Comparison of ENCODE assay signal across 15 mouse cellular contexts in the genomic region with DNA sequence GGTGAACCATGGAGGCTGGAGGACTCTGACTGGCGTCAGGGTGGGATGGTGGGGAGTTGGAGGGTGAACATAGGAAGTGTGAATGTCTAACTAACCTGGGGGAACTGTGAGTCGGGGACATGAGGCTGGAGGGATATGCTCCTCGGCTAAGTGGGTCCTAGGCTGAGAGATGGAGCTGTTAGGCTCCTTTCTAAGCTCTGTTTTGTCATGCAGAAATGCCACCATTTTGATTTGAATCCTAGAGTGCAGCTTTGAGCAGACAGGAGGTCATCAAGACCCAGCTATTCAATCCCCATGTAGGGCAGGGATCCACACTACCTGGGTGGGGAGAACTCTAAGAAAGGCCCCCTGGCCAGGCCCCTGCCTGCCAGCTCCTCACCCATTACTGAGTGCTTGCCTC.
DNase-seq lines count a peak whose midpoint lies in the region; ATAC-seq and TF ChIP-seq lines count a peak whose summit lies in the region.
"Had no signal": no experiment of that assay in that cellular context is flagged by ENCODE, and none has a peak within 500 bp of the region (broad histone marks: within the 10 kb centered on the region; RNA-seq: fewer than 3 reads in every experiment).

No protein-coding gene starts in this region.

- no peaks in the 10 kb centered on the region for H3K9me3 ChIP-seq in hindbrain, embryonic 11.5 days (ENCODE audit: control insufficient read depth, low read length)
- no peaks in the 10 kb centered on the region for H3K9me3 ChIP-seq in neural tube, embryonic 12.5 days
- H3K9me3 ChIP-seq: embryonic facial prominence, embryonic 12.5 days; heart, embryonic 10.5 days; limb, embryonic 10.5 days; liver, embryonic 13.5 days had no signal

- no peak for ATAC-seq in hindbrain, embryonic 11.5 days (ENCODE audit: low FRiP score)
- no peak for ATAC-seq in neural tube, embryonic 12.5 days (ENCODE audit: low FRiP score, low read depth)

- no peak overlapping the region for H3K9ac ChIP-seq in hindbrain, embryonic 11.5 days (ENCODE audit: low read depth, low read length)
- H3K9ac ChIP-seq in neural tube, embryonic 12.5 days: peak overlapping the region; percentile 17; the same call in 1 of the 2 replicates
- H3K9ac ChIP-seq: embryonic facial prominence, embryonic 12.5 days; liver, embryonic 13.5 days had no signal

- no peak for TF ChIP-seq CTCF in layer of hippocampus, adult 2 months (conservative IDR thresholded peaks at IDR 0.05)

- no peak overlapping the region for H3K4me3 ChIP-seq in layer of hippocampus, adult 2 months
- H3K4me3 ChIP-seq in hindbrain, embryonic 11.5 days (ENCODE audit: low read depth, low read length): no peak overlapping the region
- no peak overlapping the region for H3K4me3 ChIP-seq in neural tube, embryonic 12.5 days
- H3K4me3 ChIP-seq: embryonic facial prominence, embryonic 12.5 days; heart, embryonic 10.5 days; limb, embryonic 10.5 days; liver, embryonic 13.5 days had no signal

- no peaks in the 10 kb centered on the region for H3K27me3 ChIP-seq in hindbrain, embryonic 11.5 days (ENCODE audit: control insufficient read depth, insufficient read depth, low read length)
- no peaks in the 10 kb centered on the region for H3K27me3 ChIP-seq in neural tube, embryonic 12.5 days (replicated peaks)

- no peak overlapping the region for H3K4me2 ChIP-seq in hindbrain, embryonic 11.5 days (replicated peaks; ENCODE audit: low read depth, low read length)
- H3K4me2 ChIP-seq in neural tube, embryonic 12.5 days (replicated peaks): no peak overlapping the region
- H3K4me2 ChIP-seq: embryonic facial prominence, embryonic 12.5 days; liver, embryonic 13.5 days had no signal

- no peaks in the 10 kb centered on the region for H3K36me3 ChIP-seq in hindbrain, embryonic 11.5 days (ENCODE audit: control insufficient read depth, insufficient read depth, low read length)
- no peaks in the 10 kb centered on the region for H3K36me3 ChIP-seq in neural tube, embryonic 12.5 days
- H3K36me3 ChIP-seq: embryonic facial prominence, embryonic 12.5 days; heart, embryonic 10.5 days; limb, embryonic 10.5 days; liver, embryonic 13.5 days had no signal

- WGBS in hindbrain, embryonic 11.5 days: 47% methylated on average over 3 of the region's 3 CpGs
- 57% methylated on average over 3 of the region's 3 CpGs for WGBS in neural tube, embryonic 12.5 days

- peak overlapping the region; percentile 46; the same call in 1 of the 2 replicates for H3K27ac ChIP-seq in layer of hippocampus, adult 2 months
- peak overlapping the region; percentile 33; the same call in 1 of the 2 replicates for H3K27ac ChIP-seq in hindbrain, embryonic 11.5 days (ENCODE audit: low read depth, low read length)
- H3K27ac ChIP-seq in neural tube, embryonic 12.5 days: 0 out of 2 replicates have a peak overlapping the region, but pooled peaks have one; percentile 37
- H3K27ac ChIP-seq: embryonic facial prominence, embryonic 12.5 days; heart, embryonic 10.5 days; limb, embryonic 10.5 days; liver, embryonic 13.5 days had no signal

- no peak for DNase-seq in layer of hippocampus, adult 2 months (ENCODE audit: low spot score in 2 of 2)
- no peak for DNase-seq in layer of hippocampus, postnatal 10 days (ENCODE audit: low spot score in 2 of 2)
- peak; percentile 79 for DNase-seq in ES-CJ7 (ENCODE audit: low read depth, low spot score)
- no peak for DNase-seq in hindbrain, embryonic 11.5 days (ENCODE audit: low spot score)
- DNase-seq in spleen, postnatal 4 days (ENCODE audit: low spot score in 2 of 2): no peak
- DNase-seq in gastrocnemius, postnatal 4 days (ENCODE audit: low spot score in 2 of 2): no peak
- no peak for DNase-seq in spleen, postnatal 14 days (ENCODE audit: low spot score in 2 of 2)
- DNase-seq: adrenal gland, adult 8-10 months; gastrocnemius, postnatal 14 days; heart, postnatal 36 days; liver, embryonic 13.5 days had no signal

- H3K4me1 ChIP-seq in hindbrain, embryonic 11.5 days (replicated peaks; ENCODE audit: control insufficient read depth, insufficient read depth, low read length): peaks cover 6% of the 10 kb centered on the region
- peaks cover 47% of the 10 kb centered on the region for H3K4me1 ChIP-seq in neural tube, embryonic 12.5 days
- H3K4me1 ChIP-seq: heart, embryonic 10.5 days; liver, embryonic 13.5 days had no signal
